Mouse (Mus musculus) liver, embryonic 14.5 days (tissue): Measurements from ENCODE around the gene Ska3.
"Not testable (repeated sequence)": the region's sequence is repeated elsewhere in the genome, so short reads cannot be mapped to it uniquely, and the experiment has no call there.

Experiments used
- CTCF ChIP-seq: IDR thresholded peaks from 2 replicates; pipeline ENCODE4 v1.5.1; 2016; ENCODE audit warnings: antibody characterized with exemption, low read depth, control low read depth
- EP300 ChIP-seq: IDR thresholded peaks from 2 replicates; pipeline ENCODE4 v1.6.1; 2016; ENCODE audit warnings: antibody characterized with exemption, low read depth

GRCm38 (mm10) chr14:57848061-57848460 lies 22.1 kb upstream of the Ska3 start:
- not testable (repeated sequence) for TF ChIP-seq EP300, CTCF
